In genomic region chr9:101083728-101084127, GRCm38 (mm10) we compare ENCODE assay signal across 15 mouse cellular contexts.
"Had no signal": no experiment of that assay in that cellular context is flagged by ENCODE, and none has a peak within 500 bp of the region (broad histone marks: within the 10 kb centered on the region; RNA-seq: fewer than 3 reads in every experiment).

No protein-coding gene starts in this region.

- H3K9ac ChIP-seq: liver, embryonic 15.5 days; neural tube, embryonic 12.5 days had no signal

- DNase-seq: kidney, postnatal 25 days; lung, adult 2 months; lung, postnatal 36 days; midbrain, embryonic 14.5 days; thymus, adult 18-20 months; thymus, postnatal 14 days had no signal

- H3K27me3 ChIP-seq: liver, embryonic 15.5 days; neural tube, embryonic 12.5 days had no signal

- H3K4me2 ChIP-seq: liver, embryonic 11.5 days; liver, embryonic 15.5 days; neural tube, embryonic 12.5 days had no signal

- H3K4me3 ChIP-seq: left cerebral cortex, adult 2 months; limb, embryonic 10.5 days; liver, embryonic 15.5 days; midbrain, embryonic 10.5 days; myocyte; neural tube, embryonic 12.5 days had no signal

- H3K36me3 ChIP-seq: neural tube, embryonic 12.5 days had no signal

- ATAC-seq: lung, postnatal 0 days had no signal

- H3K27ac ChIP-seq: left cerebral cortex, adult 2 months; limb, embryonic 10.5 days; liver, embryonic 15.5 days; midbrain, embryonic 10.5 days; neural tube, embryonic 12.5 days; stomach, postnatal 0 days had no signal

- H3K9me3 ChIP-seq: limb, embryonic 10.5 days; liver, embryonic 15.5 days; midbrain, embryonic 10.5 days; neural tube, embryonic 12.5 days had no signal
